Mouse (Mus musculus): Measurements from ENCODE around the gene Zdhhc4. TPM values are rescaled to one million over a fixed set of nuclear protein-coding genes. Genes with fewer than 3 reads are reported as not detected.

Zdhhc4 gene
- polyA plus RNA-seq, 1 experiment from 2014 or later: 75.0 TPM

DNA sequence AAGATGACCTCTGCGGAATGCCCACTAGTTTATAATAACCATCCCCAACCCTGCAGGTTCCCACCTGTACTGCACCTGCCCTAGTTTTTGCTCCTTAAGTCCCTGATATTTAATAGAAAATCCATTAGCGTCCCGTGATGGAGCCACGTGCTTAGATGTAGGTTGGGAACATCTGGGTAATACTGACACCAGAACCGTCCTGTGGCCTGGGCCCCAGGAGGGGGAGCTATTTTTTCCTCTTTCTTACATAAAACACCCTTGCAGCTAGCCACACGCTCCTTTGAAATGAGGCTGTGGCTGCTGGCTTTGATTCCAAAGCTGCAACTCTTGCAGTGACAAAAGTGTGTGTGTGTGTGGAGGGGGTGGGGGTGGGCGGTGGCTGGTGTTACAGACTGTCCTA lies 30.2 kb upstream of the Zdhhc4 start:
- Histone ChIP-seq H3K4me3 (no peak overlapping the region), H3K4me2 (replicated peaks) (no peak overlapping the region), H3K4me1 (peaks cover 20% of the 10 kb centered on the region), H3K27me3 (peaks cover 3% of the 10 kb centered on the region; the same call in 1 of the 2 replicates), H3K9me3 (no peaks in the 10 kb centered on the region), H3K9ac (replicated peaks) (no peak overlapping the region), H3K27ac (replicated peaks) (no peak overlapping the region), H3K36me3 (no peaks in the 10 kb centered on the region)
- ATAC-seq (replicated peaks): no peak
- WGBS: 33% methylated on average over 7 of the region's 7 CpGs

DNA sequence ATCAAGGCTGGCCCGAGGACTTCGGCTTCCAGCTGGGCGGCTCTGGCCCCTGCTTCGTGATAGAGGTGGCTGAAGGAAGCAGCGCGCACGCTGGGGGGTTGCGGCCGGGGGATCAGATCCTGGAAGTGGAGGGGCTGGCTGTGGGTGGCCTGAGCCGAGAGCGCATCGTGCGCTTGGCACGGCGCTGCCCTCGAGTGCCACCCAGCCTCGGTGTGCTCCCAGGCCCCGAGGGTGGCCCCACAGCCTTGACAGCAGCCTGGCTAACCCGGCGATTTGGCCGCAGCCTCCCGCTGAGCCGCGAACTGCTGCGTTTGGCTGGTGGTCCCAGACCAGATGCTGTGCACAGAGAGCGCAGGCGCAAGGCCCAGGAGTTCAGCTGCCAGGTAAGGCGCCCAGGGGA lies 28.5 kb upstream of the Zdhhc4 start:
- no peaks in the 10 kb centered on the region for H3K9me3 ChIP-seq
- no peaks in the 10 kb centered on the region for H3K36me3 ChIP-seq
- no peak for ATAC-seq (replicated peaks)
- H3K27ac ChIP-seq (replicated peaks): no peak overlapping the region
- 5% methylated on average over 28 of the region's 28 CpGs for WGBS
- H3K9ac ChIP-seq (replicated peaks): peak overlapping the region; percentile 28
- H3K4me1 ChIP-seq: peaks cover 11% of the 10 kb centered on the region
- peak overlapping the region; percentile 36 for H3K4me2 ChIP-seq (replicated peaks)
- peak overlapping the region; percentile 23 for H3K4me3 ChIP-seq
- H3K27me3 ChIP-seq: peaks cover 3% of the 10 kb centered on the region; the same call in 1 of the 2 replicates

DNA sequence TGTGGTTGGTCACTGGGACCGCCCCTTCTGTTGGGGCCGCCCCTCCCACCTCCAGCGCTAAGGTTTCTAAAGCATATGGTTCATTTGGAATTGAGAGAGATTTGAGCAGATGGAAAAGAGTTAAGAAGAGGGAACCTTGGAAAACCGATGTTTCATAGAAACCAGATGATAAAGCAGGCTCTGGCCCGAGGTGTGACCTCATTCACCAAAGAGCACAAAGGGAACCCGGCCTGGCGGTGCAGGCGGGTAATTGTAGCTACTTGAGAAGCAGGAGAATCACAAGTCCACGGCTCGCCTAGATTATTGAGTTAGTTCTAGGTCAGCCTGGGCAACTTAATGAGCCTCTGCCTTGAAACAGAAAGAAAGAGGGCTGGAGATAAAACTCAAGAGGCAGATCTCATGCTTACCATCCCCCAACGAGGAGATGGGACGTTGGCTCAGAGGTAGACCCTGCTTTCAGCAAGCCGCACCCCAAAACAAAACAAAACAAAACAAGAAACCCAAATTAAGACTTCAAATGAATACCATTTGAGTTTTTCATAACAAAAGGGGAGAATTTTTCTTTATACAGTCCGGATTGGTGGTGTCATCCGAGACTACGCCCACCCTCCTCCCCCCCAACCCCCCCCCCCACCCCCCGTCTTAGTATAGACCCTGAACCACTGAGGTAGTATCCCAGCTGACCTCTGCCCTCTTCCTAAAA lies 27.8 kb upstream of the Zdhhc4 start, which contains the start of gene Grid2ip:
TSS of gene Grid2ip (plus strand) at position 653 of the 703 bp plus-strand sequence.
- Histone ChIP-seq H3K4me1 (peaks cover 11% of the 10 kb centered on the region), H3K4me2 (replicated peaks) (peak within 1 kb of the TSS; percentile 36), H3K27ac (replicated peaks) (no peak within 1 kb of the TSS), H3K27me3 (peaks cover 3% of the 10 kb centered on the region; the same call in 1 of the 2 replicates), H3K9ac (replicated peaks) (peak within 1 kb of the TSS; percentile 28), H3K36me3 (no peaks in the 10 kb centered on the region), H3K4me3 (peak within 1 kb of the TSS; percentile 23), H3K9me3 (no peaks in the 10 kb centered on the region)
- WGBS: 14% methylated on average over 17 of the region's 17 CpGs
- no peak for ATAC-seq (replicated peaks)

DNA sequence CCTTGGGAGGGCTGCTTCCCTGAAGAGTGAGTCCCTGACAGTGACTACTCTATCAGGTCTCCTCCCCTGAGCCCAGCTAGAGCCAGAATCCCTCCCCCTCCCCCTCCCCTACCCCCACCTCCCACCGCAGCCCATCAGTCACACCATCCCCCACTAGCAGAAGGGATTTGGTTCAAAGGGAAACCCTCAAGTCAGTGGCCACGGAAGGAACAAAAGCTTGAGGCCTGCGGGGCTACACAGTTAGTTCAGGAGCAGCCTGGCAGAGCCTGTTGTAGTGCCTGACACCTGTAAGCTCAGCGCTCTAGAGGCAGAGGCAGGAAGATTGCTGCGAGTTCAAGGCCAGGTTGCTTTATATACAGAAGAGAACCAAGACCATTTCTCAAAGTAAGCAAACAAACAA lies 27.0 kb upstream of the Zdhhc4 start:
- no peak for ATAC-seq (replicated peaks)
- H3K27ac ChIP-seq (replicated peaks): no peak overlapping the region

DNA sequence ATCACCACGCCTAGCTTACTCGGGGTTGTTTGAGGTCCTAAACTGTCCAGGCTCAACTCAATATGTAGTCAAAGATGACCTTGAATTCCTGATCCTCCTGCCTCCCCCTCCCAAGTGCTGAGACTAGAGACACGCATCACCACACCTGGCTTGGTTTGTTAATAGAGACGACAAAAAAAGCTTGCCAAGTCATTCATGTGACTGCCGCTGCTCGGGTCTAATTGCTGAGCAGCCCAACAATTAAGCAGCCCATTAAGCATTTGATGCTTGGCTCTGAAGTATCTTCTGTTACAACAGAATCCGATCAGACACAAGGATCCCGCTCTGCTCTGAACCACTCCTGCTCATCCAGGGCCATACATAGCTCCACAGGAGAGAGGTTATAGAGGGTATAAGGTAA lies 17.3 kb upstream of the Zdhhc4 start:
- Histone ChIP-seq H3K36me3 (no peaks in the 10 kb centered on the region), H3K27me3 (no peaks in the 10 kb centered on the region), H3K9me3 (peaks cover 6% of the 10 kb centered on the region; the same call in 1 of the 2 replicates), H3K27ac (replicated peaks) (peak overlapping the region; percentile 9; the same call in 1 of the 2 replicates), H3K9ac (replicated peaks) (no peak overlapping the region), H3K4me2 (replicated peaks) (no peak overlapping the region), H3K4me1 (no peaks in the 10 kb centered on the region), H3K4me3 (no peak overlapping the region)
- WGBS: 42% methylated on average over 8 of the region's 8 CpGs
- ATAC-seq (replicated peaks): no peak

More for the DNA sequence above, 27.0 kb upstream of the Zdhhc4 start:
- no peaks in the 10 kb centered on the region for H3K9me3 ChIP-seq
- no peak overlapping the region for H3K9ac ChIP-seq (replicated peaks)
- WGBS: 36% methylated on average over 5 of the region's 5 CpGs
- no peaks in the 10 kb centered on the region for H3K36me3 ChIP-seq
- peaks cover 3% of the 10 kb centered on the region; the same call in 1 of the 2 replicates for H3K27me3 ChIP-seq
- no peak overlapping the region for H3K4me2 ChIP-seq (replicated peaks)
- H3K4me3 ChIP-seq: no peak overlapping the region
- peaks cover 11% of the 10 kb centered on the region for H3K4me1 ChIP-seq

DNA sequence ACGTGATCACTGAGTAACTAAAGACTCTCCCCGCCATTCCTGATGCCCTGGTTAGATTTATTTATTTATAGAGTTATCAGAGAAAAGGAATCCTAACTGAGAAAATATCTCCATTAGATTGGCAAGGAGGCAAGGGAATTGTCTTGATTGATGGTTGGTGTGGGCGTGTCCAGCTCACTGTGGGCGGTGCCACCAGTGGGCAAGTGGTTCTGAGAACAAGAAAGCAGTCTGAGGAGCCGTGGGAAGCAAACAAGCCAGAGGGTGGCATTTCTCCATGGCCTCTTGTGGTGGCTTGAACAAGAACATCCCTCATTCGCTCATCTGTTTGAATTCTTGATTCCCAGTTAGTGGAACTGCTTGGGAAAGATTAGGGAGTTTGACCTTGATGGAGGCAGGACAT lies 10.5 kb upstream of the Zdhhc4 start:
- no peak overlapping the region for H3K4me2 ChIP-seq (replicated peaks)
- no peaks in the 10 kb centered on the region for H3K4me1 ChIP-seq
- 0 out of 2 replicates have a peak, but pooled peaks cover 3% of the 10 kb centered on the region for H3K27me3 ChIP-seq
- H3K36me3 ChIP-seq: no peaks in the 10 kb centered on the region
- no peaks in the 10 kb centered on the region for H3K9me3 ChIP-seq
- no peak overlapping the region for H3K9ac ChIP-seq (replicated peaks)
- H3K27ac ChIP-seq (replicated peaks): no peak overlapping the region
- no peak for ATAC-seq (replicated peaks)
- no peak overlapping the region for H3K4me3 ChIP-seq
- WGBS: 52% methylated on average over 6 of the region's 6 CpGs

DNA sequence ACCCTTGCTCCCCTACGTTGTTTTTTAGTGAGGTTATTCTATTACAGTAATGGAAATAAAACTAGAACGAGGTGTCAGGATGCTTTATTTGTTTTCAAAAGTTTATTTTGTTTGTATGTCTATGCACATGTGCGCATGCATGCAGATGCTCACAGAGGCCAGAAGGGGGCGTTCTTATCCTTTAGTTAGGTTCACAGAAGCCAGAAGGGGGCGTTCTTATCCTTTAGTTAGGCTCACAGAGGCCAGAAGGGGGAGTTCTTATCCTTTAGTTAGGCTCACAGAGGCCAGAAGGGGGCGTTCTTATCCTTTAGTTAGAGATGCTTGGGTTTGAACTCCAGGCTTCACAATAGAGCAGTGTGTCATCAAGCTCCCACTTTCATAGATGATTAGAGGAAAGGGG lies 7.5 kb upstream of the Zdhhc4 start:
- WGBS: 69% methylated on average over 6 of the region's 6 CpGs
- H3K27ac ChIP-seq (replicated peaks): no peak overlapping the region
- H3K4me3 ChIP-seq: no peak overlapping the region
- H3K9me3 ChIP-seq: no peaks in the 10 kb centered on the region
- no peak for ATAC-seq (replicated peaks)
- H3K36me3 ChIP-seq: no peaks in the 10 kb centered on the region
- H3K4me2 ChIP-seq (replicated peaks): no peak overlapping the region
- 0 out of 2 replicates have a peak, but pooled peaks cover 3% of the 10 kb centered on the region for H3K27me3 ChIP-seq
- no peak overlapping the region for H3K9ac ChIP-seq (replicated peaks)
- H3K4me1 ChIP-seq: no peaks in the 10 kb centered on the region

DNA sequence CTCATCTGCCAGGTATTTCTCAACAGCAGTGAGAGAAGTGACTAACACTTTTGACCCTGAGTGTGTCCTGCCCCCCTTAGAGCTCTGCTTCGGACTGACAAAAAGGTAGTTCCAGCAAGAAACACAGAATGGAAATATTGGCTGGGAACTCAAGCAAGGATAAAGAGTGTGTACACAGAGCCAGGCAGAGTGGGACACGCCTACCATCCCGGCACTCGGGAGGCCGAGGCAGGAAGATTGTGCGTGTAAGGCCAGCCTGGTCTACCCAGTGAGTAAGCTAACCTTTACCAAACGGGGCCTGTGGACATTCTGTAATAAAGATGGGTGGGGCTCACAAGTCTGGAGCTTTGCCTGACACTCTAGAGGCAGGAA lies 6.0 kb upstream of the Zdhhc4 start:
- 82% methylated on average over 7 of the region's 7 CpGs for WGBS
- no peak for ATAC-seq (replicated peaks)
- no peak overlapping the region for H3K9ac ChIP-seq (replicated peaks)

DNA sequence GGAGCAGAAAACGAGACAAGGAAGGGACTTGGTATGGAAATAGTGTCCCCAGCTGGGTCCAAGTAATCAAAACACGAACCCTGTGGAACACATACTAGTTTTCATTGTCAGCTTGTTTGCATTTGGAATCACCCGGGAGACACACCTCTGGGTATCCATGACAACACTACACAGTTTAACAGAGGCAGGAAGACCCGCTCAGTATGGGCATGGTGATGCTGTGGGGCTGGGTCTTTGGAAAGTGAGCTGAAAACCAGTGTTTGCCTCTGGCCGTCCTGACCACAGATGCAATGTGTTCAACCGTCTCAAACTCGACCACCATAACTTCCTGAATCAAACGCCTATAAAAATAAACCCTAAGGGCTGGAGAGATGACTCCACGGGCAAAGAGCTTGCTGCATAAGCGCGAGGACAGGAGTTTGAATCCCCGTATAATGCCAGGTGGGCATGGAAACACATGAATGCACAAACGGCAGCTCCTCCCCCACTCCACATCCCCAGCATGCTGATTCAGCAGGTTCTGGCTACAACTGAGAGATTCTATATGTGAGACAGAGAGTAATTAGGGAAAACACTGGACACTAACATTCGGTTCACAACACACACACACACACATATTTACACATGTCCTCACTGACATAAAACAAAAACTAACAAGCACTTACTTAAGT lies 5.5 kb upstream of the Zdhhc4 start:
- H3K36me3 ChIP-seq: no peaks in the 10 kb centered on the region
- ATAC-seq (replicated peaks): no peak
- H3K9ac ChIP-seq (replicated peaks): no peak overlapping the region
- H3K4me3 ChIP-seq: no peak overlapping the region
- WGBS: 75% methylated on average over 14 of the region's 14 CpGs
- H3K4me1 ChIP-seq: peaks cover 7% of the 10 kb centered on the region
- H3K9me3 ChIP-seq: no peaks in the 10 kb centered on the region
- no peak overlapping the region for H3K27ac ChIP-seq (replicated peaks)
- H3K27me3 ChIP-seq: 0 out of 2 replicates have a peak, but pooled peaks cover 3% of the 10 kb centered on the region
- no peak overlapping the region for H3K4me2 ChIP-seq (replicated peaks)

More for the DNA sequence above, 6.0 kb upstream of the Zdhhc4 start:
- H3K4me2 ChIP-seq (replicated peaks): no peak overlapping the region
- no peak overlapping the region for H3K4me3 ChIP-seq
- no peak overlapping the region for H3K27ac ChIP-seq (replicated peaks)
- no peaks in the 10 kb centered on the region for H3K9me3 ChIP-seq
- H3K27me3 ChIP-seq: 0 out of 2 replicates have a peak, but pooled peaks cover 3% of the 10 kb centered on the region
- H3K36me3 ChIP-seq: no peaks in the 10 kb centered on the region
- H3K4me1 ChIP-seq: peaks cover 2% of the 10 kb centered on the region

DNA sequence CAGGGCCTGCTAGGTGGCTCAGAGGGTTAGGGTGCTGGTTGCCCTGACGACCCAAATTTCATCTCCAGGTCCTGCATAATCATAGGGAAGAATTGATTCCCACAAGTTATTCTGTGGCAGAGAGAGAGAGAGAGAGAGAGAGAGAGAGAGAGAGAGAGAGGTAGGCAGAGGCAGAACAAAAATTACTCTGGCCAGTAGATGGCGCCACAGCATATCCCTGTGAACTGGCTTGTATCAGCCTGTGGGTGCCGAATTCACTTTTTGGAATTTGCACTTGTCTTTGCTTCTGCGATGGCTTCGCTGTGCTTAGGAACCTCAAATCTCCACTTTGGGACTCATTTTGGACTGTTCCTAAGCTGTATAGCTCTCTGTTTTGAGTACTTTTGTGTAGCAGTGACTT lies 4.8 kb upstream of the Zdhhc4 start:
- ATAC-seq (replicated peaks): no peak
- WGBS: 18% methylated on average over 5 of the region's 5 CpGs
- H3K9ac ChIP-seq (replicated peaks): no peak overlapping the region

DNA sequence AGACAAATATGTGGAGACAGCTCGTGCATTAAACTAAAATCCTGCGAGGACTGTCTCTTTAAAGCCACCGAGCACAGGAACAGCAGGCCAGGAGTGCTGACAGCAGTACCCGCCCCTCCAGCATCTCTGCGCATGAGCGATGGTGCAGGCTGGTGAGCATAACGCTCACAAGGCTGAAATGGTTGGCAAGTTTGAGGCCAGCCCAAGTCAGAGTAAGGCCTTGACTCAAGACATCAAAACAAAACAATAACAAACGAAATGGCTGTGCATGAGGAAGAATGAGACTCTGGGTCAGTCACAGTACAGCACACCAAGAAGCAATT lies 11.8 kb downstream of the Zdhhc4 start:
- no peak overlapping the region for H3K4me3 ChIP-seq

More for the DNA sequence above, 4.8 kb upstream of the Zdhhc4 start:
- H3K27ac ChIP-seq (replicated peaks): no peak overlapping the region
- no peaks in the 10 kb centered on the region for H3K36me3 ChIP-seq
- peaks cover 8% of the 10 kb centered on the region for H3K4me1 ChIP-seq
- no peak overlapping the region for H3K4me3 ChIP-seq
- no peaks in the 10 kb centered on the region for H3K9me3 ChIP-seq
- H3K27me3 ChIP-seq: 0 out of 2 replicates have a peak, but pooled peaks cover under 1% of the 10 kb centered on the region
- H3K4me2 ChIP-seq (replicated peaks): no peak overlapping the region

DNA sequence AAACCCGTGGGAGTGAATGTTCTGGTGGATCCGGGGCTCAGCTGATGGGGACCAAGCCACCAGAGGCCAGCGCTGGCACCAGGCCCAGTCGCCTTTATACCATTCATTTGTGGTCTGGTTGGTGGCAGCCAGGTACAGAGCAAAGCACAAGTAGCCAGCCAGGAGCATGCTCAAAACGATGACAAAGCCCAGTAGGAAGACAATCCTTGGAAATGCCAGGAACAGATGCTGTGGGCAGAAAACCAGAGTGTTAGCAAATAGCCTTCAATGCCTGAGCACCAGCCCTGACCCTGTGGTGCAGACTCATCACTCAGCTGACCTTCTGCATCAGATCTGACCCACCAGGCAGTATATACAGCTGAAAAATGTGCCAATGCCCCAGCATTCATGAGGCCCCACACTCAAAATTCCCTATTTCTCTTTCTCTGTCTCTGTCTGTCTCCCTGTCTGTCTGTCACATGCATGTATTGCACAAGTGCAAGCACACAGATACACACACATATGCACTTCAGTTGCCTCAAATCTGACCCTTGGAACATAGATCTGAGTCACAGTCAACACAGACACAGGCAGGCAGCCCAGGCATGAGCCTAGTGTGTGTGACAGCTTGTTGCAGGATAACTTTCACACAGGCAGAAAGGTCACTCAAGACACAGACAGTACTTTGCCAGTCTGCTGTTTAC lies 12.3 kb downstream of the Zdhhc4 start:
- no peak for ATAC-seq (replicated peaks)
- Histone ChIP-seq H3K4me2 (replicated peaks) (no peak overlapping the region), H3K9me3 (no peaks in the 10 kb centered on the region), H3K36me3 (peaks cover 59% of the 10 kb centered on the region), H3K27me3 (no peaks in the 10 kb centered on the region), H3K9ac (replicated peaks) (no peak overlapping the region), H3K27ac (replicated peaks) (no peak overlapping the region), H3K4me1 (peaks cover 20% of the 10 kb centered on the region), H3K4me3 (no peak overlapping the region)
- 85% methylated on average over 5 of the region's 5 CpGs for WGBS

More for the DNA sequence above, 11.8 kb downstream of the Zdhhc4 start:
- Histone ChIP-seq H3K36me3 (peaks cover 59% of the 10 kb centered on the region), H3K4me2 (replicated peaks) (no peak overlapping the region), H3K27me3 (no peaks in the 10 kb centered on the region), H3K27ac (replicated peaks) (no peak overlapping the region), H3K9ac (replicated peaks) (no peak overlapping the region), H3K4me1 (peaks cover 18% of the 10 kb centered on the region), H3K9me3 (no peaks in the 10 kb centered on the region)
- no peak for ATAC-seq (replicated peaks)
- 88% methylated on average over 8 of the region's 8 CpGs for WGBS

Measured in forebrain, embryonic 15.5 days (tissue).